Mouse (Mus musculus): ENCODE measurements around the gene Gpc6. TPM values are rescaled to one million over a fixed set of nuclear protein-coding genes. Genes with fewer than 3 reads are reported as not detected.

Gpc6 gene
- total and polyA plus RNA-seq, 3 experiments = not detected

DNA sequence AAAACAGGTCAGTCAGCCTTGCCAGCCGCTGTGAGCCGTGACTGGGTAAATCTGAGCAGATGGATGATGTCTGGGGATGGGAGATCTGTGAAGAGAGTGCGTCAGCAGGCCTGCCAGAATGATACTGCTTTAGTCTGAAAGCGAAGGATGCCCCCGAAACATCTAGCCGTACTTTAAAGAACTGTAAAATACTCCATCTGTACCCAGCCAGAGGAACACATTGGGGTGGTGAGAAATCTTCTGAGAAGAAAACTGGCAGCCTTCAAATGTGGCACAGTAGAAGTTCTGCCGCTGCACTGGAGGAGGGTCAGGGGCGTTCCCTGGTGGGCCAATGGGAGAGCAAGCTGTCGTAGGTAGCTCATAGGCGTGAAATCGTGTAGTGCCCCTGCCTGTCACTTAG is 1033.3 kb downstream of the Gpc6 start:
- no peaks in the 10 kb centered on the region for H3K4me1 ChIP-seq (ENCODE audit: control insufficient read depth in 1 of 2, insufficient read depth in 2 of 2)
- dilution Hi-C loops (cut with MboI; ENCODE audit: extremely low pct_ligation_motif_present, extremely low pct_unique_long_range_greater_than_20kb, low sequenced_read_pairs) = no loop called here
- no peak for TF ChIP-seq MYC (IDR thresholded peaks at IDR 0.05; ENCODE audit: low read depth, low read length)
- H3K27me3 ChIP-seq (replicated peaks) = no peaks in the 10 kb centered on the region
- no peak overlapping the region for H3K4me3 ChIP-seq (replicated peaks in 1 of 3; ENCODE audit: low read depth in 2 of 3, low read length in 2 of 3, poor library complexity in 1 of 3)
- no peaks in the 10 kb centered on the region for H3K79me2 ChIP-seq (replicated peaks; ENCODE audit: control insufficient read depth, extremely low read depth, insufficient read depth, poor library complexity, severe bottlenecking)
- H3K36me3 ChIP-seq (replicated peaks in 1 of 2; ENCODE audit: control insufficient read depth in 1 of 2, insufficient read depth in 1 of 2, low read length in 1 of 2) = no peaks in the 10 kb centered on the region
- no peak overlapping the region for H3K27ac ChIP-seq (ENCODE audit: insufficient read depth, low read depth)
- DNase-seq (ENCODE audit: extremely low read depth) = no peak
- H3K4me2 ChIP-seq (ENCODE audit: insufficient read depth, low read depth, poor library complexity, severe bottlenecking) = no peak overlapping the region
- H3K9me3 ChIP-seq (replicated peaks; ENCODE audit: low read length) = no peaks in the 10 kb centered on the region
- in situ Hi-C loops (cut with MboI; ENCODE audit: low pct_ligation_motif_present, low pct_unique_long_range_greater_than_20kb, low sequenced_read_pairs) = no loop called here
- no peak overlapping the region for H3K9ac ChIP-seq (ENCODE audit: insufficient read depth, low read depth)

DNA sequence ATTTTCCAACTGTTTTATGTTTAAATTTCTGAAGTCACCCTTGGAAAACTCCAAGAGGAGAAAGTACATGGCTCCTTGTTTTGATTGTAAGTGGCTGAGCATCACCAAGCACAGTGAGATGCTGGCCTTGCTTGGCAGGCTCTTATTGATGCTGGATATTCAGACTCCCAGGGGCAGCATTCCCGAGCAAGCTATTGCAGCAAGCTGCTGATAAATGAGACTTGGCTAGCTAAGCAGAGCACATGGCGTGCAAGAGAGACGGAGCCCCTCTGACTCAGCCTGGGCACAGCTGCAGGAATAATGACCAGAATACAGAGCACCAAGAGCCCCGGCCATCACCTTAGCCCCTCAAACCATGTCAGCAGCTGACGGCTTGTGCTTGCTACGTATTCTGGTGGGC is 1036.2 kb downstream of the Gpc6 start:
- Histone ChIP-seq H3K27ac (ENCODE audit: insufficient read depth, low read depth) (no peak overlapping the region), H3K36me3 (replicated peaks in 1 of 2; ENCODE audit: control insufficient read depth in 1 of 2, insufficient read depth in 1 of 2, low read length in 1 of 2) (no peaks in the 10 kb centered on the region), H3K4me1 (ENCODE audit: control insufficient read depth in 1 of 2, insufficient read depth in 2 of 2) (no peaks in the 10 kb centered on the region), H3K4me3 (replicated peaks in 1 of 3; ENCODE audit: low read depth in 2 of 3, low read length in 2 of 3, poor library complexity in 1 of 3) (no peak overlapping the region), H3K9me3 (replicated peaks; ENCODE audit: low read length) (no peaks in the 10 kb centered on the region), H3K4me2 (ENCODE audit: insufficient read depth, low read depth, poor library complexity, severe bottlenecking) (no peak overlapping the region), H3K79me2 (replicated peaks; ENCODE audit: control insufficient read depth, extremely low read depth, insufficient read depth, poor library complexity, severe bottlenecking) (no peaks in the 10 kb centered on the region), H3K27me3 (replicated peaks) (no peaks in the 10 kb centered on the region), H3K9ac (ENCODE audit: insufficient read depth, low read depth) (no peak overlapping the region)
- in situ Hi-C loops (cut with MboI; ENCODE audit: low pct_ligation_motif_present, low pct_unique_long_range_greater_than_20kb, low sequenced_read_pairs) (no loop called here), dilution Hi-C loops (cut with MboI; ENCODE audit: extremely low pct_ligation_motif_present, extremely low pct_unique_long_range_greater_than_20kb, low sequenced_read_pairs) (no loop called here)
- DNase-seq (ENCODE audit: extremely low read depth) = no peak
- TF ChIP-seq TBP (conservative IDR thresholded peaks at IDR 0.05; ENCODE audit: low read depth, low read length) (no peak), ELF1 (IDR thresholded peaks at IDR 0.05; ENCODE audit: low read depth, low read length) (no peak), JUN (IDR thresholded peaks at IDR 0.05; ENCODE audit: insufficient read depth, low read depth, low read length) (no peak), NRF1 (IDR thresholded peaks at IDR 0.05; ENCODE audit: low read depth, low read length) (no peak), IRF4 (IDR thresholded peaks at IDR 0.05; ENCODE audit: low read depth, low read length) (no peak), POLR2A (IDR thresholded peaks at IDR 0.05; ENCODE audit: low read depth, low read length) (no peak), USF1 (IDR thresholded peaks at IDR 0.05; ENCODE audit: low read depth, low read length) (no peak), PAX5 (IDR thresholded peaks at IDR 0.05; ENCODE audit: low read length) (no peak), BHLHE40 (IDR thresholded peaks at IDR 0.05; ENCODE audit: low read depth, low read length) (no peak), HCFC1 (IDR thresholded peaks at IDR 0.05; ENCODE audit: low read depth, low read length) (no peak), NELFE (IDR thresholded peaks at IDR 0.05; ENCODE audit: low read depth, low read length) (no peak), CHD2 (IDR thresholded peaks at IDR 0.05; ENCODE audit: low read length) (no peak)

DNA sequence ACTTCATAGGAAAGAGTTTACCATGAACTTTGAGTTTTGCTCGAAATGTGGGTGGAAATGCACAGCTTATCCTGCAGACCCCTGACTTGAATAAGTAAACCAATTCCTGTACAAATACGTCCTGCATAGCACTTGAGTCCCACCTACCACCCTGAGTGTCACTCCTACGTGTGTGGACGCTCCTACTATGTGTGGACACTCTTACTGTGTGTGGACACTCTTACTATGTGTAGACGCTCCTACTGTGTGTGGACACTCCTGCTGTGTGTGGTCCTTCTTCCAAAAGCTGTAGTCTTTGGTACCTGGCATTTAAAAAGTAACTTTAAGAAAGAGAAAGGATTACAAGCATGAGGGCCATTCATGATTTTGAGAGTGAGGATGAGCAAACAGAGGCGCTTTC is 1036.7 kb downstream of the Gpc6 start:
- in situ Hi-C loops (cut with MboI; ENCODE audit: low pct_ligation_motif_present, low pct_unique_long_range_greater_than_20kb, low sequenced_read_pairs) (no loop called here), dilution Hi-C loops (cut with MboI; ENCODE audit: extremely low pct_ligation_motif_present, extremely low pct_unique_long_range_greater_than_20kb, low sequenced_read_pairs) (no loop called here)

More for the DNA sequence above, 1036.7 kb downstream of the Gpc6 start:
- no peak overlapping the region for H3K9ac ChIP-seq (ENCODE audit: insufficient read depth, low read depth)
- no peak overlapping the region for H3K4me2 ChIP-seq (ENCODE audit: insufficient read depth, low read depth, poor library complexity, severe bottlenecking)
- no peak overlapping the region for H3K4me3 ChIP-seq (replicated peaks in 1 of 3; ENCODE audit: low read depth in 2 of 3, low read length in 2 of 3, poor library complexity in 1 of 3)
- H3K9me3 ChIP-seq (replicated peaks; ENCODE audit: low read length) = peaks cover 4% of the 10 kb centered on the region
- TF ChIP-seq MXI1 (IDR thresholded peaks at IDR 0.05; ENCODE audit: low read depth, low read length) (no peak), MAX (IDR thresholded peaks at IDR 0.05; ENCODE audit: low read length) (no peak), ZC3H11A (IDR thresholded peaks at IDR 0.05; ENCODE audit: low read depth, low read length) (no peak), MYC (IDR thresholded peaks at IDR 0.05; ENCODE audit: low read depth, low read length) (no peak)
- no peaks in the 10 kb centered on the region for H3K36me3 ChIP-seq (replicated peaks in 1 of 2; ENCODE audit: control insufficient read depth in 1 of 2, insufficient read depth in 1 of 2, low read length in 1 of 2)
- no peaks in the 10 kb centered on the region for H3K27me3 ChIP-seq (replicated peaks)
- H3K27ac ChIP-seq (ENCODE audit: insufficient read depth, low read depth) = no peak overlapping the region
- no peaks in the 10 kb centered on the region for H3K79me2 ChIP-seq (replicated peaks; ENCODE audit: control insufficient read depth, extremely low read depth, insufficient read depth, poor library complexity, severe bottlenecking)
- no peaks in the 10 kb centered on the region for H3K4me1 ChIP-seq (ENCODE audit: control insufficient read depth in 1 of 2, insufficient read depth in 2 of 2)
- DNase-seq (ENCODE audit: extremely low read depth) = no peak

Measured in CH12.LX (cell line).